Mouse (Mus musculus): ENCODE data around the gene Atf7ip.

DNA sequence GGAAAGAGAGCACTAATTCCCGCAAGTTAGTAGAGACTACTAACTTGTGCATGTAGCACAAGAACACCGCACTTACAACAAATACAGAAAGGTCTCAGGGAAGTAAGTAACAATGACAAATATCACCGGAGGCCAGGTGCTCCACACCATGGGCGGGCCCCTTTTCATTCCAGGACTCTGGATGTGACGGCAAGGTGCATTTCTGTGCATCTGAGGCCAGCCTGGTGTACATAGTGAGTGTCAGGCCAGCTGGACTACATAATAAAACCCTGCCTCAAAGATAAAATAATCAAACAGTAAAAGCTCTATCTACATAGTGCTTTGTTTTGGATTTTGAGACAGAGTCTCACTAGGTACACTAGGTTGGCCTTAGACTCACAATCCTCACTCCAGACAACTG, 123.7 kb downstream of the Atf7ip start:
- TF ChIP-seq CTCF (IDR thresholded peaks at IDR 0.05; ENCODE audit: control insufficient read depth, insufficient read depth, low read length) = no peak
- no peak for TF ChIP-seq POLR2A (IDR thresholded peaks at IDR 0.05; ENCODE audit: borderline replicate concordance, control insufficient read depth, low read depth, low read length)
